Mouse (Mus musculus) embryonic facial prominence, embryonic 13.5 days (tissue): ENCODE measurements around the gene Calml4. TPM values are rescaled to one million over a fixed set of nuclear protein-coding genes. Genes with fewer than 3 reads are reported as not detected.
A peak's percentile ranks its signal among the peaks of the same experiment; 100 is the strongest.

ENCODE experiments used
- ATAC-seq: fragments of 200-750 bp; cut with Nextera tagmentation; 2 replicates; pipeline ENCODE4 v1.8.0; 2017; ENCODE audit warnings: low read depth; ENCODE audit not compliant: insufficient number of reproducible peaks, insufficient read depth, low FRiP score, low TSS enrichment
- H3K27ac ChIP-seq: fragments of 300-500 bp; sonication (generic); 2 replicates; pipeline ENCODE4 v1.5.1; 2015; ENCODE audit warnings: moderate library complexity, mild to moderate bottlenecking, inconsistent platforms
- H3K27me3 ChIP-seq: fragments of 300-500 bp; sonication (generic); 2 replicates; pipeline ENCODE4 v1.6.1; 2015; ENCODE audit warnings: mild to moderate bottlenecking, inconsistent platforms
- H3K36me3 ChIP-seq: fragments of 300-500 bp; sonication (generic); 2 replicates; pipeline ENCODE4 v1.6.1; 2015; ENCODE audit warnings: mild to moderate bottlenecking, inconsistent platforms
- H3K4me1 ChIP-seq: fragments of 300-500 bp; sonication (generic); 2 replicates; pipeline ENCODE4 v1.6.1; 2015; ENCODE audit warnings: inconsistent platforms
- H3K4me2 ChIP-seq: fragments of 300-500 bp; sonication (generic); 2 replicates; pipeline ENCODE4 v1.6.1; 2015; ENCODE audit warnings: moderate library complexity, mild to moderate bottlenecking, inconsistent platforms
- H3K4me3 ChIP-seq: fragments of 300-500 bp; sonication (generic); 2 replicates; pipeline ENCODE4 v1.5.1; 2015; ENCODE audit warnings: mild to moderate bottlenecking, inconsistent platforms
- H3K9ac ChIP-seq: fragments of 300-500 bp; sonication (generic); 2 replicates; pipeline ENCODE4 v1.6.1; 2015; ENCODE audit warnings: mild to moderate bottlenecking, inconsistent platforms
- H3K9me3 ChIP-seq: fragments of 300-500 bp; sonication (generic); 2 replicates; pipeline ENCODE4 v1.6.1; 2016; ENCODE audit warnings: inconsistent platforms
- WGBS: fragments of 180-500 bp; shearing (Covaris S2); methylation state at CpG from one replicate; pipeline ENCODE4 v1.1.7; 2015; ENCODE audit warnings: mixed read lengths; 5-methylcytosine and 5-hydroxymethylcytosine counted together
- polyA plus RNA-seq: library from polyadenylated mRNA; unstranded; fragments of >200 nt; fragmentation: Nextera tagmentation; extraction: Ambion mirVana; gene quantifications from 2 replicates; pipeline ENCODE4 v1.2.1, GENCODE M21; 2015

Calml4 gene
- polyA plus RNA-seq, 1 experiment from 2014 or later: 5.9 TPM

- H3K27me3 ChIP-seq: no peaks in the 10 kb centered on the region
- 0 out of 2 replicates have a peak, but pooled peaks cover 2% of the 10 kb centered on the region for H3K36me3 ChIP-seq
- H3K4me1 ChIP-seq: peaks cover 28% of the 10 kb centered on the region
- ATAC-seq: no peak
- H3K4me2 ChIP-seq: 0 out of 2 replicates have a peak overlapping the region, but pooled peaks have one; percentile 89
- peak overlapping the region; percentile 92; the same call in 1 of the 2 replicates for H3K27ac ChIP-seq
- no peak overlapping the region for H3K9ac ChIP-seq
- H3K9me3 ChIP-seq: no peaks in the 10 kb centered on the region
- 50% methylated on average over 3 of the region's 3 CpGs for WGBS
- no peak overlapping the region for H3K4me3 ChIP-seq
These were observed 20.3 kb upstream of the Calml4 start for GRCm38 (mm10) chr9:62837611-62838010.

GRCm38 (mm10) chr9:62838146-62838505 is 19.8 kb upstream of the Calml4 start:
- 0 out of 2 replicates have a peak, but pooled peaks have one; percentile 7 for ATAC-seq
- H3K4me2 ChIP-seq: peak overlapping the region; percentile 89
- 15% methylated on average over 8 of the region's 8 CpGs for WGBS

GRCm38 (mm10) chr9:62838506-62839171 is 19.2 kb upstream of the Calml4 start, which contains the start of gene Cln6:
Cln6 (plus strand) TSS chr9:62838785.
- Histone ChIP-seq H3K4me1 (peaks cover 28% of the 10 kb centered on the region), H3K4me3 (peak within 1 kb of the TSS; percentile 69), H3K9me3 (no peaks in the 10 kb centered on the region), H3K4me2 (peak within 1 kb of the TSS; percentile 89), H3K9ac (peak within 1 kb of the TSS; percentile 91), H3K27me3 (no peaks in the 10 kb centered on the region), H3K36me3 (0 out of 2 replicates have a peak, but pooled peaks cover 2% of the 10 kb centered on the region), H3K27ac (peak within 1 kb of the TSS; percentile 92)
- ATAC-seq: peak; percentile 84
- under 1% methylated on average over 40 of the region's 48 CpGs for WGBS

More at GRCm38 (mm10) chr9:62838146-62838505, 19.8 kb upstream of the Calml4 start:
- Histone ChIP-seq H3K27me3 (no peaks in the 10 kb centered on the region), H3K9ac (peak overlapping the region; percentile 91; the same call in 1 of the 2 replicates), H3K4me3 (peak overlapping the region; percentile 69), H3K9me3 (no peaks in the 10 kb centered on the region), H3K4me1 (peaks cover 28% of the 10 kb centered on the region), H3K36me3 (0 out of 2 replicates have a peak, but pooled peaks cover 2% of the 10 kb centered on the region), H3K27ac (peak overlapping the region; percentile 92)

DNA sequence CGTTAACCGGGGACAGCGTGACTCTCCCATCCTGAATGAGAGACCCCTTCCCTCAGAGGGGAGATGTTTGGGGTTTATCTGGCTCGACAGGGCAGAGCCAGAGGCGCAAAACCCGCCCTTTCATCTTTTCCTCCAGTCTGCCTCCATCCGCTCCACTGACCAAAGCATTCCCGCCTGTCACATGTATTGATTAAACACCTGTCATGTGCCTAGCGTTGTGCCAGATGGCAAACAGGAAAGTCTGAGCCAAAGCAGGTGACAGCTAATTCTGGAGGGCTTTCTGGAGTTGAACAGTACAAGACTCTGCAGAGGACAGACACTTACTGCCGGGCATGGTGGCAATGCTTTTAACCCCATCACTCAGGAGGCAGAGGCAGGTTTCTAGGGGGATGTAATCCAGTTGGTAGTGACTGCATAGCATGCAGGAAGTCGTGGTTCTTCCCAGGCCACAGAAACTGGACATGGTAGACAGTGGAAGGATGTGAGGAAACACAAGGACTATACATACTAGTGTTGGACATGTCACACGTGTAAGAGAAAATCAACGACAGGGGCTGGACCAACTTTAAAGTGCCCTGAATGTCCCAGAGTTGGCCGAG is 18.6 kb upstream of the Calml4 start:
- no peak for ATAC-seq
- Histone ChIP-seq H3K36me3 (0 out of 2 replicates have a peak, but pooled peaks cover 2% of the 10 kb centered on the region), H3K9ac (peak overlapping the region; percentile 91), H3K4me1 (peaks cover 28% of the 10 kb centered on the region), H3K4me3 (peak overlapping the region; percentile 69), H3K27me3 (no peaks in the 10 kb centered on the region), H3K27ac (peak overlapping the region; percentile 92), H3K9me3 (no peaks in the 10 kb centered on the region), H3K4me2 (peak overlapping the region; percentile 89)
- WGBS: 13% methylated on average over 14 of the region's 14 CpGs

- no peaks in the 10 kb centered on the region for H3K9me3 ChIP-seq
- H3K4me2 ChIP-seq: no peak overlapping the region
- H3K9ac ChIP-seq: 0 out of 2 replicates have a peak overlapping the region, but pooled peaks have one; percentile 32
- no peaks in the 10 kb centered on the region for H3K27me3 ChIP-seq
- H3K27ac ChIP-seq: no peak overlapping the region
- H3K36me3 ChIP-seq: peaks cover 15% of the 10 kb centered on the region; the same call in 1 of the 2 replicates
- WGBS: 81% methylated on average over 10 of the region's 10 CpGs
- no peak for ATAC-seq
- H3K4me3 ChIP-seq: no peak overlapping the region
- peaks cover 31% of the 10 kb centered on the region for H3K4me1 ChIP-seq
These were observed 14.4 kb upstream of the Calml4 start for GRCm38 (mm10) chr9:62843356-62844024.

GRCm38 (mm10) chr9:62844461-62844860 is 13.4 kb upstream of the Calml4 start:
- Histone ChIP-seq H3K4me2 (no peak overlapping the region), H3K27me3 (no peaks in the 10 kb centered on the region), H3K9me3 (no peaks in the 10 kb centered on the region), H3K4me1 (peaks cover 26% of the 10 kb centered on the region), H3K4me3 (no peak overlapping the region), H3K9ac (no peak overlapping the region), H3K36me3 (peaks cover 25% of the 10 kb centered on the region), H3K27ac (no peak overlapping the region)
- no peak for ATAC-seq
- 95% methylated on average over 5 of the region's 5 CpGs for WGBS

- Histone ChIP-seq H3K27me3 (no peaks in the 10 kb centered on the region), H3K27ac (no peak overlapping the region), H3K4me1 (peaks cover 18% of the 10 kb centered on the region), H3K9me3 (no peaks in the 10 kb centered on the region), H3K36me3 (peaks cover 46% of the 10 kb centered on the region), H3K4me2 (no peak overlapping the region), H3K9ac (no peak overlapping the region), H3K4me3 (no peak overlapping the region)
- no peak for ATAC-seq
- WGBS: 5% methylated on average over 3 of the region's 3 CpGs
These were observed 10.2 kb upstream of the Calml4 start for GRCm38 (mm10) chr9:62847694-62848093.

GRCm38 (mm10) chr9:62848641-62849040 is 9.2 kb upstream of the Calml4 start:
- Histone ChIP-seq H3K9ac (0 out of 2 replicates have a peak overlapping the region, but pooled peaks have one; percentile 16), H3K4me3 (no peak overlapping the region), H3K27ac (no peak overlapping the region), H3K36me3 (peaks cover 46% of the 10 kb centered on the region), H3K27me3 (no peaks in the 10 kb centered on the region), H3K4me1 (peaks cover 18% of the 10 kb centered on the region), H3K4me2 (no peak overlapping the region), H3K9me3 (no peaks in the 10 kb centered on the region)
- 93% methylated on average over 3 of the region's 3 CpGs for WGBS
- no peak for ATAC-seq

- Histone ChIP-seq H3K27me3 (no peaks in the 10 kb centered on the region), H3K9me3 (no peaks in the 10 kb centered on the region), H3K4me1 (peaks cover 20% of the 10 kb centered on the region), H3K27ac (no peak overlapping the region), H3K36me3 (peaks cover 44% of the 10 kb centered on the region), H3K4me3 (no peak overlapping the region), H3K4me2 (no peak overlapping the region), H3K9ac (no peak overlapping the region)
- 85% methylated on average over 2 of the region's 2 CpGs for WGBS
- ATAC-seq: no peak
These were observed 6.3 kb upstream of the Calml4 start for GRCm38 (mm10) chr9:62851571-62851970.

- 53% methylated on average over 4 of the region's 4 CpGs for WGBS
- Histone ChIP-seq H3K36me3 (peaks cover 23% of the 10 kb centered on the region), H3K4me1 (peaks cover 35% of the 10 kb centered on the region), H3K4me2 (no peak overlapping the region), H3K9me3 (no peaks in the 10 kb centered on the region), H3K27me3 (no peaks in the 10 kb centered on the region), H3K27ac (no peak overlapping the region), H3K9ac (no peak overlapping the region), H3K4me3 (no peak overlapping the region)
- ATAC-seq: no peak
These were observed 3.4 kb upstream of the Calml4 start for GRCm38 (mm10) chr9:62854483-62854882.

DNA sequence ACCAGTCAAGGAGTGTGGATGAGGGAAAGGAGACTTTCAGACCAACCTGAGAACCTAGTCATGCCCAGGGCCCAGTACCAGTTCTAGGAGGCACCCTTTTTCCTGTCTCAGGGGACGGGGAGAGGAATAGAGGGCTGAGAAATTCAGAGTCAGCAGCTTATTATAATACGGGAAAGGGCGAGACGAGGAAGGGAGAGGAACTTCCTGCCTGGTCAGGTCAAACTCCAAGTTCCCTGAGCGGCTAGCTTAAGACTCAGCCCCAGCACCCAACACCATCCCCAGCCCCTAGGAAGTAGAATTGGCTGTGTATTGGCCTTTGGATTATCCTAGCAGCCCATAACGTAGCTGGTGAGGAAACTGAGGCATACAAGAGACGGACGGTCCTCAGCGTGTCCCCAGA is 664 bp upstream of the Calml4 start:
- H3K9ac ChIP-seq: no peak overlapping the region
- no peaks in the 10 kb centered on the region for H3K36me3 ChIP-seq
- ATAC-seq: no peak
- WGBS: 70% methylated on average over 9 of the region's 9 CpGs
- no peaks in the 10 kb centered on the region for H3K9me3 ChIP-seq
- H3K27ac ChIP-seq: peak overlapping the region; percentile 82
- peak overlapping the region; percentile 49 for H3K4me2 ChIP-seq
- no peak overlapping the region for H3K4me3 ChIP-seq
- H3K4me1 ChIP-seq: peaks cover 36% of the 10 kb centered on the region
- no peaks in the 10 kb centered on the region for H3K27me3 ChIP-seq
